Mouse (Mus musculus) embryonic facial prominence, embryonic 12.5 days (tissue): ENCODE results near the gene Clca3b. TPM values are rescaled to one million over a fixed set of nuclear protein-coding genes. Genes with fewer than 3 reads are reported as not detected.
"Not testable (repeated sequence)": the region's sequence is repeated elsewhere in the genome, so short reads cannot be mapped to it uniquely, and the experiment has no call there.

Experiments used
- ATAC-seq: fragments of 200-750 bp; cut with Nextera tagmentation; 2 replicates; pipeline ENCODE4 v1.8.0; 2017; ENCODE audit not compliant: insufficient number of reproducible peaks, insufficient read depth, low FRiP score, low TSS enrichment
- H3K27ac ChIP-seq: fragments of 300-500 bp; sonication (generic); 2 replicates; pipeline ENCODE4 v1.5.1; 2016; ENCODE audit warnings: mild to moderate bottlenecking
- H3K27me3 ChIP-seq: fragments of 300-500 bp; sonication (generic); 2 replicates; pipeline ENCODE4 v1.6.1; 2016; ENCODE audit warnings: mild to moderate bottlenecking, moderate library complexity
- H3K36me3 ChIP-seq: fragments of 300-500 bp; sonication (generic); 2 replicates; pipeline ENCODE4 v1.6.1; 2016; ENCODE audit warnings: mild to moderate bottlenecking
- H3K4me1 ChIP-seq: fragments of 300-500 bp; sonication (generic); 2 replicates; pipeline ENCODE4 v1.6.1; 2016
- H3K4me2 ChIP-seq: fragments of 300-500 bp; sonication (generic); replicated peaks from 2 replicates; pipeline ENCODE4 v1.6.1; 2016; ENCODE audit warnings: mild to moderate bottlenecking, moderate library complexity
- H3K4me3 ChIP-seq: fragments of 300-500 bp; sonication (generic); 2 replicates; pipeline ENCODE4 v1.5.1; 2016; ENCODE audit warnings: mild to moderate bottlenecking
- H3K9ac ChIP-seq: fragments of 300-500 bp; sonication (generic); 2 replicates; pipeline ENCODE4 v1.6.1; 2016; ENCODE audit warnings: mild to moderate bottlenecking, moderate library complexity
- H3K9me3 ChIP-seq: fragments of 300-500 bp; sonication (generic); 2 replicates; pipeline ENCODE4 v1.6.1; 2016; ENCODE audit warnings: mild to moderate bottlenecking, moderate library complexity
- WGBS: fragments of 180-500 bp; shearing (Covaris S2); methylation state at CpG from one replicate; pipeline ENCODE4 v1.1.7; 2016; 5-methylcytosine and 5-hydroxymethylcytosine counted together
- polyA plus RNA-seq: library from polyadenylated mRNA; unstranded; fragments of >200 nt; fragmentation: Nextera tagmentation; extraction: Ambion mirVana; gene quantifications from 2 replicates; pipeline ENCODE4 v1.2.1, GENCODE M21; 2016

The Clca3b gene
- polyA plus RNA-seq, 1 experiment from 2014 or later: not detected

- H3K4me3 ChIP-seq: no peak overlapping the region
- no peak overlapping the region for H3K9ac ChIP-seq
- WGBS: 29% methylated on average over 3 of the region's 3 CpGs
- H3K27me3 ChIP-seq: no peaks in the 10 kb centered on the region
- H3K4me2 ChIP-seq: no peak overlapping the region
- no peaks in the 10 kb centered on the region for H3K9me3 ChIP-seq
- H3K36me3 ChIP-seq: no peaks in the 10 kb centered on the region
- H3K4me1 ChIP-seq: no peaks in the 10 kb centered on the region
- H3K27ac ChIP-seq: no peak overlapping the region
- no peak for ATAC-seq
Observed at GRCm38 (mm10) chr3:144811821-144812220, 37.3 kb downstream of the Clca3b start.

DNA sequence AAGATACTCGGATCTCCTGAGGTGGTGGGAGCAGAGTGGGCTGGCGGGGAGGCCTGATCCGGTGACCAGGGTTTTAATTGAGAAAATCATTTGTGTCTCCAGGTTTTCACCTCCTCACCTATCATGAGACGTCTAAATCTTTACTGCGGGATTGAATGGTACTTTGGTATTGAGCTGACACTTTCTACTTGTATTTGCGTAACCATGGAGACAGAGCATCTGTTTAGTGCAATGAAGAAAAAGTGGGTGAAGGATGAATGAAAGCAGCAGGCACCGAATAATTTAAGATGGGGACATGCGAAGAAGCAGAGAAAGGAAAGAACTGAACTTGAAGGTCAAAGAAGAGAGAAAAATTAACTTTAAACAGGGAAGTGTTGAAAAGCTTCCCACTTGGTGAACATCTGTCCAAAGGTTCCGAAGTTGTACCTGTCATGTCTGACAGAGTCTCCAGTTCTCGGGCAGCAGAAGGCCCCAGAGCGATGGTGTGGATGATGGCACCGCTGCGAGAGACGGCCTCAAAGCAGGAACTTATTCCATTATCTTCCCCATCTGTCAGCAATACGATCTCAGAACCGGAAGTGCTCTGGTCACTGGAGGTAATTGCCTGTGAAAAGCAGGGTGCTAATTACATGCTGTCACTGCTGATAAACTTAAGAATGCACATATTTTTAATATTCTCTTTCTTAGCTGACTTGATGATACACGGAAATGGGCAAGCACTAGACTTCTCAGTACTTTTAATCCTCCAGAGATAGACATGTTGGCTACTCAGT lies 40.8 kb downstream of the Clca3b start:
- H3K9ac ChIP-seq, H3K9me3 ChIP-seq, H3K4me3 ChIP-seq, H3K4me1 ChIP-seq, H3K4me2 ChIP-seq, H3K27me3 ChIP-seq, H3K27ac ChIP-seq, ATAC-seq, H3K36me3 ChIP-seq: not testable (repeated sequence)
- 68% methylated on average over 16 of the region's 17 CpGs for WGBS

- H3K4me1 ChIP-seq, H3K36me3 ChIP-seq, H3K9ac ChIP-seq, H3K4me2 ChIP-seq, H3K4me3 ChIP-seq, H3K27me3 ChIP-seq, H3K9me3 ChIP-seq, H3K27ac ChIP-seq, ATAC-seq: not testable (repeated sequence)
- 70% methylated on average over 2 of the region's 2 CpGs for WGBS
Observed at GRCm38 (mm10) chr3:144806626-144807025, 42.5 kb downstream of the Clca3b start.

GRCm38 (mm10) chr3:144801861-144802260 lies 47.3 kb downstream of the Clca3b start:
- Histone ChIP-seq H3K36me3 (no peaks in the 10 kb centered on the region), H3K9me3 (no peaks in the 10 kb centered on the region), H3K27me3 (no peaks in the 10 kb centered on the region), H3K27ac (no peak overlapping the region), H3K4me1 (no peaks in the 10 kb centered on the region), H3K4me2 (no peak overlapping the region), H3K4me3 (no peak overlapping the region), H3K9ac (no peak overlapping the region)
- WGBS: 26% methylated on average over 8 of the region's 8 CpGs
- no peak for ATAC-seq

DNA sequence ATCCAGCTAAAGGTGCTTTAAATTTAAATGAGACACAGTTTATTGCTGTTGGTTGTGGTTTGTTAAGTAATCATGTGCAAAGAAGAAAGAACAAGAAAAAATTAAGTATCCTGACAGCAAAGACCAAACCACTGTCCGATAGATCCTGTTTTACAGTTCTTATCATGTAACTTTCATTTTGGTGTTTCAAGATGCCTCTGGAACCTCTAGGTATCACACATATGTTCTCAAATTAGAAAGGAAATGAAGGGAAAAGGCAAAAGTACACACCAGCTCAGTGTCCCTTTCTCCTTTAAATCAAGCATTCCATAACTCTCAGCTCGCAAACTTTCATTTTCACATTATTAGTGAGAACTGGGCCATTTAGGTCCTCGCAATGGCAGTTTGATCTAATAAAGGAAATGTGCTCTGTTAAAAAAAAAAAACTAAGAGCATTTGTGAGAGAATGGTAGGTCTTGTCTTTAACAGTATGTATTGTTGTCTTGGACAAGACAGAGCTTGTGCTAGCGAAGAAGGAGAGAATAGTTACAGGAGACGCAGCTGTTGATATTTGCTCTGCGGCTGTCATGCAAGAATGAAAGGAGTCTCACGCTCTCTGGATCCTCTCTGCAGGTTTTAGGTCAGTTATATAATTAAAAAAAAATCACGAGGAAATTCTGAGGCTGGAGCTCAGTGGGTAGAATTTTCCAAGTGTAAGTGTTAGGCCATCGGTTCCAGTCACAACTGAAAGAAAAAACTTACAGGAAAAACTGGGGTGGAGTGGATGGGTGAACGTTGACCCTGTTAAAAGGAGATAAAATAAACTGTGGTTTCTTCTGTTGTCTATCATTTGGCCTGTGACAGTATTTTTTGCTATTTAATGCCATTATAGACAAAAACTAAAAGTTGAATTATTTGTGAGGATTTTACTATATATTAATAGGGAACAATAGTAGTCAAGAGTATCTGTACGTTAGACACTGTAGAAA lies 63.7 kb downstream of the Clca3b start:
- H3K27ac ChIP-seq: no peak overlapping the region
- no peaks in the 10 kb centered on the region for H3K36me3 ChIP-seq
- no peak overlapping the region for H3K4me3 ChIP-seq
- 76% methylated on average over 11 of the region's 11 CpGs for WGBS
- H3K9me3 ChIP-seq: no peaks in the 10 kb centered on the region
- no peaks in the 10 kb centered on the region for H3K27me3 ChIP-seq
- no peak for ATAC-seq
- H3K9ac ChIP-seq: no peak overlapping the region
- no peaks in the 10 kb centered on the region for H3K4me1 ChIP-seq
- H3K4me2 ChIP-seq: no peak overlapping the region

Other genes starting within 250 kb of the Clca3b start
- gene Sh3glb1, start 129.0 kb downstream of the Clca3b start, polyA plus RNA-seq: 93.7 and 99.2 TPM in 2 replicates
- gene Clca3a1, start 88.4 kb downstream of the Clca3b start, polyA plus RNA-seq: 0.31 and 0.42 TPM in 2 replicates
- gene Clca3a2, start 29.9 kb downstream of the Clca3b start, polyA plus RNA-seq: not detected in 2 replicates
- gene Clca4b, start 83.2 kb upstream of the Clca3b start, polyA plus RNA-seq: not detected in 2 replicates
- gene Clca4a, start 125.7 kb upstream of the Clca3b start, polyA plus RNA-seq: 0.08 and 0.13 TPM in 2 replicates
- 0.04 TPM in 1 of 2 replicates, not detected in the other for gene Clca1, start 183.4 kb upstream of the Clca3b start, polyA plus RNA-seq